Mouse (Mus musculus) embryonic fibroblast, embryonic 13.5 days (primary cell): Measurements from ENCODE around the gene Atad3a.

Source experiments
- CTCF ChIP-seq: IDR thresholded peaks from 2 replicates; pipeline ENCODE4 v1.5.1; 2011; ENCODE audit warnings: mild to moderate bottlenecking, control low read depth, low read length, moderate library complexity, borderline replicate concordance; ENCODE audit not compliant: insufficient read depth
- POLR2A ChIP-seq: IDR thresholded peaks from 2 replicates; pipeline ENCODE4 v1.6.1; 2011; ENCODE audit warnings: low read depth, mild to moderate bottlenecking, control low read depth, low read length, moderate library complexity

GRCm38 (mm10) chr4:155694111-155694481 is 66.8 kb downstream of the Atad3a start, which contains the start of gene Fndc10:
- TF ChIP-seq CTCF = no peak
- peak; percentile 47; the same call in 1 of the 2 replicates for TF ChIP-seq POLR2A
